Mouse (Mus musculus) intestine, postnatal 0 days (tissue): ENCODE measurements around the gene Cap2. TPM values are rescaled to one million over a fixed set of nuclear protein-coding genes. Genes with fewer than 3 reads are reported as not detected.

Source experiments
- ATAC-seq: fragments of 200-750 bp; cut with Nextera tagmentation; 2 replicates; pipeline ENCODE4 v1.8.0; 2017; ENCODE audit warnings: mild to moderate bottlenecking, moderate TSS enrichment, moderate library complexity
- H3K27ac ChIP-seq: fragments of 300-500 bp; sonication (generic); 2 replicates; pipeline ENCODE4 v1.5.1; 2014; ENCODE audit warnings: mild to moderate bottlenecking, low read depth, low read length, moderate library complexity
- H3K27me3 ChIP-seq: fragments of 300-500 bp; sonication (generic); replicated peaks from 2 replicates; pipeline ENCODE4 v1.6.1; 2014; ENCODE audit warnings: low read length, mixed read lengths; ENCODE audit not compliant: control insufficient read depth, insufficient read depth
- H3K36me3 ChIP-seq: fragments of 300-500 bp; sonication (generic); 2 replicates; pipeline ENCODE4 v1.6.1; 2014; ENCODE audit warnings: mild to moderate bottlenecking, moderate library complexity; ENCODE audit not compliant: control insufficient read depth, insufficient read depth
- H3K4me1 ChIP-seq: fragments of 300-500 bp; sonication (generic); replicated peaks from 2 replicates; pipeline ENCODE4 v1.6.1; 2014; ENCODE audit warnings: antibody characterized with exemption, low read length, mixed read lengths; ENCODE audit not compliant: control insufficient read depth, insufficient read depth
- H3K4me2 ChIP-seq: fragments of 300-500 bp; sonication (generic); replicated peaks from 2 replicates; pipeline ENCODE4 v1.6.1; 2014; ENCODE audit warnings: low read depth, mild to moderate bottlenecking, moderate library complexity
- H3K4me3 ChIP-seq: fragments of 300-500 bp; sonication (generic); 2 replicates; pipeline ENCODE4 v1.5.1; 2014; ENCODE audit warnings: low read depth, low read length
- H3K9ac ChIP-seq: fragments of 300-500 bp; sonication (generic); 2 replicates; pipeline ENCODE4 v1.6.1; 2014; ENCODE audit warnings: mild to moderate bottlenecking, low read depth, low read length
- H3K9me3 ChIP-seq: fragments of 300-500 bp; sonication (generic); 2 replicates; pipeline ENCODE4 v1.6.1; 2016; ENCODE audit warnings: mixed run types; ENCODE audit not compliant: control insufficient read depth
- CTCF ChIP-seq: sonication (generic); IDR thresholded peaks from 2 replicates; pipeline ENCODE4 v1.5.1; 2016; ENCODE audit warnings: low read depth, mild to moderate bottlenecking, control low read depth, antibody characterized with exemption, moderate library complexity
- WGBS: fragments of 180-500 bp; shearing (Covaris S2); extraction: QIAGEN DNeasy Blood & Tissue Kit; methylation state at CpG from one replicate; pipeline ENCODE4 v1.1.7; 2014; 5-methylcytosine and 5-hydroxymethylcytosine counted together
- polyA plus RNA-seq: library from polyadenylated mRNA; unstranded; fragments of >200 nt; fragmentation: Nextera tagmentation; extraction: Ambion mirVana; gene quantifications from 2 replicates; pipeline ENCODE4 v1.2.1, GENCODE M21; 2015

The Cap2 gene
- polyA plus RNA-seq, 1 experiment from 2014 or later = 6.3 TPM

DNA sequence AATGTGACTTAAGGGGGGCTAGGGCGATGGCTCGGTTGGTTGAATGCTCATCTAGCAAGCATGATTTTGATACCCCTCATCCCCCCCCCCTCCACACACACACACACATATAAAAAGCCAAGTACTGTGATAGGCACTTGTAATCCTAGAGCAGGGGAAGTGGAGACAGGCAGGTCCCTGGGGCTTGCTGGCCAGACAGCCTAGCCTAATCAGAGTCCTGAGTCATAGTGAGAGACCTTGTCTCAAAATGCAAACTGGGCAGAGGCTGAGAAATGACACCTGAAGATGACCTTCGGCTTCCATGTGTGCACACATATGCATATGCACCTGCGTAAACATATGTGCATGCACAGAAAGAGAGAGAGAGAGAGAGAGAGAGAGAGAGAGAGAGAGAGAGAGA is 45.2 kb downstream of the Cap2 start:
- H3K4me3 ChIP-seq = no peak overlapping the region
- no peaks in the 10 kb centered on the region for H3K36me3 ChIP-seq
- no peak for TF ChIP-seq CTCF
- no peak overlapping the region for H3K4me2 ChIP-seq
- H3K9ac ChIP-seq = no peak overlapping the region
- H3K4me1 ChIP-seq = no peaks in the 10 kb centered on the region
- WGBS = 80% methylated on average over 4 of the region's 4 CpGs
- no peaks in the 10 kb centered on the region for H3K9me3 ChIP-seq
- H3K27ac ChIP-seq = no peak overlapping the region
- H3K27me3 ChIP-seq = no peaks in the 10 kb centered on the region
- no peak for ATAC-seq

DNA sequence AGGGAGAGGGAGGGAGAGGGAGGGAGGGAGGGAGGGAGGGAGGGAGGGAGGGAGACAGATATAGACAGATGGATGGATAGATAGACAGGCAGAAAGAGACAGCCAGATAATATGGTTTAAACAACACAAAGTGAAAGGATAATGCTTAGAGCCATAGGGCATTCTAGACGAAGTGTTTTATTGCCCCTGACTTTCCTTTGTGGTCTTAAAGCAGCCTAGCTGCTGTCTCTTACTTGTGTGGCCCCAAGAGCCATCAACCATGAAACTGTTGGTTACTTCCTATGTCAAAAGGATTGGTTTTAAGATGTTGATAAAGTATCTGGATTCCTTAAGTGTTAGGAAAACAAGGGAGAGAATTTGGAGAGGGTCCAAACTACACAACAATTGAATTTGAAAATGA is 45.6 kb downstream of the Cap2 start:
- Histone ChIP-seq H3K27ac (no peak overlapping the region), H3K9ac (no peak overlapping the region), H3K36me3 (no peaks in the 10 kb centered on the region), H3K4me3 (no peak overlapping the region), H3K9me3 (no peaks in the 10 kb centered on the region), H3K27me3 (no peaks in the 10 kb centered on the region), H3K4me2 (no peak overlapping the region), H3K4me1 (no peaks in the 10 kb centered on the region)
- TF ChIP-seq CTCF = no peak
- 8% methylated on average over 1 of the region's 1 CpGs for WGBS
- ATAC-seq = no peak

DNA sequence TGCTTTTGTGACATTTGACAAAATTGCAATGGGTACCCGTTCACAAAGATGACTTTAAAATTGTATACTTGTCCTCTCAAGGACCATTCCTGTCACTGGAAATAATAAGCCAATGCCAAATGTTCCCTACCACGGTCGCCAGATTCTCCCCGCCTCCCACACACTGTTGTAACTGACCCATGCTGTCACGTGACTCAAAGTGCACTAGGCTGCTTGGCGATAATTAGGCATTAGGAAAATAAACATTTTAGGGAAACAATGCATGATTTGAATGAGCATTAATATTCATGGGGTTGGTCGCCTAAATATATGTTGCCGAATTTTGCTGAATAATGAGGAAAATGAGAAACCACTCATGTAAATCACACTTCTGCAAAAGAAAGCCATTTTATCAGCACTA is 46.5 kb downstream of the Cap2 start:
- 91% methylated on average over 8 of the region's 8 CpGs for WGBS
- H3K4me2 ChIP-seq = no peak overlapping the region
- H3K27me3 ChIP-seq = no peaks in the 10 kb centered on the region
- no peaks in the 10 kb centered on the region for H3K9me3 ChIP-seq
- ATAC-seq = no peak
- H3K36me3 ChIP-seq = no peaks in the 10 kb centered on the region
- H3K27ac ChIP-seq = no peak overlapping the region
- no peak overlapping the region for H3K9ac ChIP-seq
- no peak for TF ChIP-seq CTCF
- no peak overlapping the region for H3K4me3 ChIP-seq
- H3K4me1 ChIP-seq = no peaks in the 10 kb centered on the region

DNA sequence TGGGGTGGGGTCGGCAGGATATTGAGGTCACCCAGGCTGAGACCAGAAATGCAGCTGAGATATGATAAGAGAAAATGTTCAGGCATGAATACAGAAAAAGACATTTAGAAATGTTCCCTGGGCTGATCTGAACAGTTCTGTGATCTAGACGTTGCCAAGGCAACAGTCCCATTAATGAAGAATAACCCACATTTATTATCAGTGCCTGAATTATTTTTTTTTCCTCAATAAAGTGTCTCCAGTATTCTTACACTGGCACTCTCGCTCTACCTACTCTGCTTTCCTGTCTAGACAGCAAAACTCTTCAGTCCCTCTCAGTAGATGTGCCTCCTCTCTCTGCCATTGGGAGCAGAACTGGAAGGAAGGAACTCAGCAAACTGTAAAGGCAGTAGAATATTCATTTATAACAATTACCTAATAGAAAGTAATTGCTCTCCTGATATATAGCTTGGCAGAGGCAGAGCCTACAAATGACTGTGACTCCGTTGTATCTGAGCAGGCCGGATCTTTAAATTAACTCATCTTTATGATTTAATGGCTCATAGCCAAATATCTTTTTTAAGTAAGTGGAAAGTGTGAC is 47.0 kb downstream of the Cap2 start:
- Histone ChIP-seq H3K4me2 (no peak overlapping the region), H3K4me1 (no peaks in the 10 kb centered on the region), H3K36me3 (no peaks in the 10 kb centered on the region), H3K9me3 (no peaks in the 10 kb centered on the region), H3K4me3 (no peak overlapping the region), H3K9ac (no peak overlapping the region), H3K27ac (no peak overlapping the region), H3K27me3 (no peaks in the 10 kb centered on the region)
- WGBS = 79% methylated on average over 5 of the region's 5 CpGs
- ATAC-seq = no peak
- no peak for TF ChIP-seq CTCF

DNA sequence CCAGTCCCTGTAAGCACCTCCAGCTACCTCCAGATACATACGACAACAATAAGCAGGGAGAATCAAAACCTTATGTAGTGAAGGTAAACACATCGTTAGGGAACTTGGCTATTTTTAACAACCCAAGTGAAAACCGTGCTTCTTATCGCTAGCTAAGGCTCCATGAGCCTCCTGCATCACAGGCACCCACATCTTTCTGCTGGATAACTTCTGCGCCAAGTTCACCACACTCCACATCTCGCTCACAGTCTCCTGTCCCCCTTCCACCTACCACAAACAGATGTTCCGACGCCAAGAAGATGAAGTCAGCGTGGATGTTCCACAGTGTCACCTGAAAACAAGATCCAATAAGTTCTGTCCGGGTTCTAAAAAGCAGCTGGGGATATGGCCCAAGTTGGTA is 49.0 kb downstream of the Cap2 start:
- H3K36me3 ChIP-seq = no peaks in the 10 kb centered on the region
- ATAC-seq = no peak
- no peak for TF ChIP-seq CTCF
- H3K4me3 ChIP-seq = no peak overlapping the region
- 84% methylated on average over 10 of the region's 10 CpGs for WGBS
- no peaks in the 10 kb centered on the region for H3K4me1 ChIP-seq
- H3K27me3 ChIP-seq = no peaks in the 10 kb centered on the region
- no peaks in the 10 kb centered on the region for H3K9me3 ChIP-seq
- H3K4me2 ChIP-seq = no peak overlapping the region
- no peak overlapping the region for H3K9ac ChIP-seq
- H3K27ac ChIP-seq = no peak overlapping the region

DNA sequence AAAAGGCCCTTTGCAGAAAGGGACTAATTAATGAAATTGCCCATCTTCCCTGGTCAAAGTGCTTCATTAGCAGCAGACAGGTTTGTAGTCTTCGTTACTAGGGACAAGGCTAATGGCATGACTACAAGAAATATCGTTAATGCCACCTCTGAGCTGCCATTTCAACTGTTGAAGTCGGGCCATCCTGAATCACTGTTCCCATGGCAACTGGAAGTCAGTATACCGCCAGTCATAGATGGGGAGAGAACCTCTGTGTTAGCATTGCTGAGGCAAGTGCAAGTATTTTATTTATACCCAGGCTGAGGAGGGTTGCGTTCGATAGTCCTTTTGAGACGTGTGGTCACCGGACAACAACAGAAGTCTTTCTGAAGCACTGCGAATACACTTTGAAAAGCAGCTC is 53.1 kb downstream of the Cap2 start:
- no peaks in the 10 kb centered on the region for H3K36me3 ChIP-seq
- no peaks in the 10 kb centered on the region for H3K9me3 ChIP-seq
- no peak overlapping the region for H3K4me2 ChIP-seq
- TF ChIP-seq CTCF = no peak
- WGBS = 87% methylated on average over 9 of the region's 9 CpGs
- H3K9ac ChIP-seq = no peak overlapping the region
- ATAC-seq = no peak
- no peak overlapping the region for H3K27ac ChIP-seq
- H3K27me3 ChIP-seq = no peaks in the 10 kb centered on the region
- no peaks in the 10 kb centered on the region for H3K4me1 ChIP-seq
- H3K4me3 ChIP-seq = no peak overlapping the region

DNA sequence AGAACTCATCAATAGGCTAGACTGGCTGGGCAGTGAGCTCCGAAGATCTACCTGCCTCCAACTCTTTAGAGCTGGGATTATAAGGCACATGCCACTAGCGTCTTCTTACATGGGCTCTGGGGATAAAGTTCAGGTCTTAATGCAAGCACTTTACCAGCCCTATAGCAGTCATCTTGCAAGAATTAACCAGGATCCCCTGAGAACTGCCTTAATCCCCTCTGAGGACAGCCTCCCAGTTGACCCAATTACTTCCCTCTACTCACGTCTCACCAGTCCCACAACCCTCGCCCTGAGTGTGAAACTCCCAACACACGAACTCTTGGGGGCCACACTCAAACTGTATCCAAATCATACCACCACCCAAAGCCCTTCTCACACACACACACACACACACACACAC is 64.3 kb downstream of the Cap2 start:
- no peak for TF ChIP-seq CTCF
- Histone ChIP-seq H3K4me2 (no peak overlapping the region), H3K9me3 (no peaks in the 10 kb centered on the region), H3K4me3 (no peak overlapping the region), H3K27ac (no peak overlapping the region), H3K4me1 (0 out of 2 replicates have a peak, but pooled peaks cover under 1% of the 10 kb centered on the region), H3K27me3 (no peaks in the 10 kb centered on the region; the same call in 1 of the 2 replicates), H3K36me3 (no peaks in the 10 kb centered on the region), H3K9ac (no peak overlapping the region)
- ATAC-seq = no peak
- 87% methylated on average over 5 of the region's 5 CpGs for WGBS
